Mouse (Mus musculus) intestine, postnatal 0 days (tissue): ENCODE results near the gene Inha. TPM values are rescaled to one million over a fixed set of nuclear protein-coding genes. Genes with fewer than 3 reads are reported as not detected.

Experiments
- ATAC-seq: fragments of 200-750 bp; cut with Nextera tagmentation; 2 replicates; pipeline ENCODE4 v1.8.0; 2017; ENCODE audit warnings: mild to moderate bottlenecking, moderate TSS enrichment, moderate library complexity
- H3K27ac ChIP-seq: fragments of 300-500 bp; sonication (generic); 2 replicates; pipeline ENCODE4 v1.5.1; 2014; ENCODE audit warnings: mild to moderate bottlenecking, low read depth, low read length, moderate library complexity
- H3K27me3 ChIP-seq: fragments of 300-500 bp; sonication (generic); replicated peaks from 2 replicates; pipeline ENCODE4 v1.6.1; 2014; ENCODE audit warnings: low read length, mixed read lengths; ENCODE audit not compliant: control insufficient read depth, insufficient read depth
- H3K36me3 ChIP-seq: fragments of 300-500 bp; sonication (generic); 2 replicates; pipeline ENCODE4 v1.6.1; 2014; ENCODE audit warnings: mild to moderate bottlenecking, moderate library complexity; ENCODE audit not compliant: control insufficient read depth, insufficient read depth
- H3K4me1 ChIP-seq: fragments of 300-500 bp; sonication (generic); replicated peaks from 2 replicates; pipeline ENCODE4 v1.6.1; 2014; ENCODE audit warnings: antibody characterized with exemption, low read length, mixed read lengths; ENCODE audit not compliant: control insufficient read depth, insufficient read depth
- H3K4me2 ChIP-seq: fragments of 300-500 bp; sonication (generic); replicated peaks from 2 replicates; pipeline ENCODE4 v1.6.1; 2014; ENCODE audit warnings: low read depth, mild to moderate bottlenecking, moderate library complexity
- H3K4me3 ChIP-seq: fragments of 300-500 bp; sonication (generic); 2 replicates; pipeline ENCODE4 v1.5.1; 2014; ENCODE audit warnings: low read depth, low read length
- H3K9ac ChIP-seq: fragments of 300-500 bp; sonication (generic); 2 replicates; pipeline ENCODE4 v1.6.1; 2014; ENCODE audit warnings: mild to moderate bottlenecking, low read depth, low read length
- H3K9me3 ChIP-seq: fragments of 300-500 bp; sonication (generic); 2 replicates; pipeline ENCODE4 v1.6.1; 2016; ENCODE audit warnings: mixed run types; ENCODE audit not compliant: control insufficient read depth
- CTCF ChIP-seq: sonication (generic); IDR thresholded peaks from 2 replicates; pipeline ENCODE4 v1.5.1; 2016; ENCODE audit warnings: low read depth, mild to moderate bottlenecking, control low read depth, antibody characterized with exemption, moderate library complexity
- WGBS: fragments of 180-500 bp; shearing (Covaris S2); extraction: QIAGEN DNeasy Blood & Tissue Kit; methylation state at CpG from one replicate; pipeline ENCODE4 v1.1.7; 2014; 5-methylcytosine and 5-hydroxymethylcytosine counted together
- polyA plus RNA-seq: library from polyadenylated mRNA; unstranded; fragments of >200 nt; fragmentation: Nextera tagmentation; extraction: Ambion mirVana; gene quantifications from 2 replicates; pipeline ENCODE4 v1.2.1, GENCODE M21; 2015

Gene Inha
- polyA plus RNA-seq, 1 experiment from 2014 or later: 3.2 TPM

GRCm38 (mm10) chr1:75549289-75550279, 42.7 kb downstream of the Inha start:
- 69% methylated on average over 17 of the region's 17 CpGs for WGBS
- Histone ChIP-seq H3K4me1 (0 out of 2 replicates have a peak, but pooled peaks cover 2% of the 10 kb centered on the region), H3K9me3 (no peaks in the 10 kb centered on the region), H3K4me3 (no peak overlapping the region), H3K27me3 (no peaks in the 10 kb centered on the region), H3K36me3 (peaks cover 5% of the 10 kb centered on the region; the same call in 1 of the 2 replicates), H3K27ac (no peak overlapping the region), H3K9ac (no peak overlapping the region), H3K4me2 (no peak overlapping the region)
- ATAC-seq: no peak
- TF ChIP-seq CTCF: no peak

DNA sequence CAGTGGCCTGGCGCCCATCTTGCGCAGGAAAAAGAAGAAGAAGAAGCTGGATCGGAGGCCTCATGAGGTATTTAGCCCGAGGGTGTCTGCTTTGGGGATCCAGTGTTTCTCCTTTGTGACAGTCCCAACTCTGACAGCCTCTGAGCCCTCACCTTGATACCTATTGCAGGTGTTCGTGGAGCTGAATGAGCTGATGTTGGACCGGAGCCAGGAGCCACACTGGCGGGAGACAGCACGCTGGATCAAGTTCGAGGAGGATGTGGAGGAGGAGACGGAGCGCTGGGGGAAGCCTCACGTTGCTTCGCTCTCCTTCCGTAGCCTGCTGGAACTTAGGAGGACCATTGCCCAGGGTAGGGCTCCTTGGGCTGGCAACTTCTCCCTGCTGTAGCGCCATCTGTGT, 43.7 kb downstream of the Inha start:
- no peak for ATAC-seq
- Histone ChIP-seq H3K36me3 (peaks cover 8% of the 10 kb centered on the region; the same call in 1 of the 2 replicates), H3K27me3 (no peaks in the 10 kb centered on the region), H3K9me3 (no peaks in the 10 kb centered on the region), H3K4me3 (no peak overlapping the region), H3K9ac (no peak overlapping the region), H3K4me1 (0 out of 2 replicates have a peak, but pooled peaks cover 2% of the 10 kb centered on the region), H3K27ac (no peak overlapping the region), H3K4me2 (no peak overlapping the region)
- TF ChIP-seq CTCF: no peak
- WGBS: 80% methylated on average over 15 of the region's 15 CpGs

- Histone ChIP-seq H3K9ac (no peak overlapping the region), H3K4me2 (no peak overlapping the region), H3K4me3 (no peak overlapping the region), H3K36me3 (peaks cover 8% of the 10 kb centered on the region; the same call in 1 of the 2 replicates), H3K27ac (no peak overlapping the region), H3K4me1 (no peaks in the 10 kb centered on the region), H3K9me3 (no peaks in the 10 kb centered on the region), H3K27me3 (no peaks in the 10 kb centered on the region)
- TF ChIP-seq CTCF: no peak
- WGBS: 86% methylated on average over 7 of the region's 7 CpGs
- ATAC-seq: no peak
These were observed 48.8 kb downstream of the Inha start for GRCm38 (mm10) chr1:75555680-75556079.

DNA sequence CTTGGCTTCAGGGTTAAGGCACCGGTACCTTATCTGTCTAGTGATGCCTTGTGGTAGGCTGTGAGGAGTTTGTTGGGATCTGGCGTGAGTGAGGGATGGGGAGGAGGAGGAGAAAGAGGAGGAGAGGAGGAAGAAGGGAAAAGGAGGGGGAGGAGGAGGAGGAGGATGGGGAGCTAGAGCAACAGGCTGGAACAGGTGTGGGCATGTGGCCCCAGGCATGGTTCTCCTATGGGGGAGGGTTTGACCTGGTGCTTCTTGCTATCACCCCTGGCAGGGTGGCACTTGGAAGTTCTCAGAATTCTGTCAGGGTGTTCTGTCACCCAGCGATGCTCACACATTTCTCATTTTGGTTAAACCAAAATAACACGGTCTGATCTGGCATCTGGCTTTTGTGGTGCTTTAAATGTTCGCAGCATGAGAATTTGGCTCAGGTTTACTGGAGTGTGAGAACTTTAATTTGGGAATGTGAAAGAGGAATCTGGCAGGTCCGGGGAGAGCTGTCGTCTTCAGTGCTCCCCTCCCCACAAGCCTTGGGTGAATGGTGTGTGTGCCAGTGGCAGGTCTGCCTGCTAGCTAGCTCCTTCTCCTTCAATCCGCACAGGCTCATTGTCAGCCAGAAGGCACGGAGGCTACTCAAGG, 49.4 kb downstream of the Inha start:
- H3K4me3 ChIP-seq: no peak overlapping the region
- H3K4me1 ChIP-seq: no peaks in the 10 kb centered on the region
- H3K9me3 ChIP-seq: no peaks in the 10 kb centered on the region
- no peak for ATAC-seq
- 88% methylated on average over 9 of the region's 9 CpGs for WGBS
- H3K27me3 ChIP-seq: no peaks in the 10 kb centered on the region
- H3K27ac ChIP-seq: no peak overlapping the region
- no peak for TF ChIP-seq CTCF
- H3K36me3 ChIP-seq: peaks cover 3% of the 10 kb centered on the region; the same call in 1 of the 2 replicates
- H3K4me2 ChIP-seq: no peak overlapping the region
- no peak overlapping the region for H3K9ac ChIP-seq

DNA sequence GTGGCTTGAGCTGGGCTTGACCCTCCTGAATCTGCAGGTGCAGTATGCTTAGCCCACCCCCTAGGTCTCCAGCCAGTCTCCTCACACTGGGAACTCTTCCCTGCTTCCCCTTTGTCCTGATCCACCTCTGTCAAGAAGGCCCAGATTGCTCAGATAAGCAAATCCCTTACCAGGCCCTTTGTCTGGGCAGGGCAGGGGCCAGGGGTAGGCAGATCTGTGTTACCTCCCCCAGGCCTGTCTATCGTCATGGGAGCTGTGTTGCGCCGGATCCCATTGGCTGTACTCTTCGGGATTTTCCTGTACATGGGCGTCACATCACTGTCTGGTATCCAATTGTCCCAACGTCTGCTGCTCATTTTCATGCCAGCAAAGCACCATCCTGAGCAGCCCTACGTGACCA, 50.2 kb downstream of the Inha start:
- no peak overlapping the region for H3K4me3 ChIP-seq
- 89% methylated on average over 7 of the region's 7 CpGs for WGBS
- H3K4me2 ChIP-seq: no peak overlapping the region
- no peaks in the 10 kb centered on the region for H3K9me3 ChIP-seq
- no peaks in the 10 kb centered on the region for H3K27me3 ChIP-seq
- no peak for ATAC-seq
- no peak for TF ChIP-seq CTCF
- no peak overlapping the region for H3K9ac ChIP-seq
- H3K27ac ChIP-seq: no peak overlapping the region
- H3K36me3 ChIP-seq: peaks cover 3% of the 10 kb centered on the region; the same call in 1 of the 2 replicates
- H3K4me1 ChIP-seq: no peaks in the 10 kb centered on the region

DNA sequence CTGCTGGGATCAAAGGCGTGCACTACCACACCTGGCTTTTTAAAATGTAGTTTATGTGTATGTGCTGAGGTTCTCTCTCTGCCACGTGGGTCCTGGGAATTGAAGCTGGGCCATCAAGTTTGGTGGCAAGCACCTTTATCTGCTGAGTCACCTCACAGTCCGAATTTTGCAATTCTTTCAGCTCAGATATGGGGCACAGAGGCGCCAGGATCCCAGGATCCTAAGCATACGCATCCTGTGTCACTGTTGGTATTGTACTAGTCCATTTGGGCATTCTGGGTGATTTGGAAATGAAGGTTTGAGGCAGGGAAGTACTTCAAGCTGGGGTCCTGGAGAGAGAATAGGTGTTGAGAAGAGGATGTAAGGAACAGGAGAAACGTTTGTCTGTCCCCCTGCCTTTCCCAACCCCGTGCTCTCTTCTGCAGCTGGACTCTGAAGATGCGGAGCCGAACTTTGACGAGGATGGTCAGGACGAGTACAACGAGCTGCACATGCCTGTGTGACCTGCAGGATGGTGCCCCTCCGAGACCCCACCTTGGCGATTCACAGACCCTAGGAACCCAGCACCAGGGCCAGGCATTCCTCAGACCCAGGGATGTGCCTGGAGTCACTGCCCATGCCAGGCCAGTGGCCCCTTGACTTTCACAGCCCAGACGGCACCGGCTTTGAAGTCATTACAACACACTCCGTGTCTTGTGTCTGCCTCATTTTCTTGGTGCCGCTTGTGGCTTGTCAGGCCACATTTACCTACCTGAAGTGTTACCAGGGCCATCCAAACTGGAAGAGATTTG, 51.7 kb downstream of the Inha start:
- no peak for ATAC-seq
- no peaks in the 10 kb centered on the region for H3K27me3 ChIP-seq
- no peak overlapping the region for H3K4me2 ChIP-seq
- 0 out of 2 replicates have a peak, but pooled peaks cover 3% of the 10 kb centered on the region for H3K36me3 ChIP-seq
- no peak overlapping the region for H3K9ac ChIP-seq
- H3K4me3 ChIP-seq: no peak overlapping the region
- H3K9me3 ChIP-seq: no peaks in the 10 kb centered on the region
- no peaks in the 10 kb centered on the region for H3K4me1 ChIP-seq
- no peak for TF ChIP-seq CTCF
- WGBS: 88% methylated on average over 18 of the region's 18 CpGs
- no peak overlapping the region; the same call in 1 of the 2 replicates for H3K27ac ChIP-seq
